Mouse (Mus musculus): ENCODE data around the gene Nav2. TPM values are rescaled to one million over a fixed set of nuclear protein-coding genes. Genes with fewer than 3 reads are reported as not detected.
A peak's percentile ranks its signal among the peaks of the same experiment; 100 is the strongest.

The Nav2 gene
- 0.01 and 0.23 TPM in 2 replicates for polyA plus RNA-seq (2012)

DNA sequence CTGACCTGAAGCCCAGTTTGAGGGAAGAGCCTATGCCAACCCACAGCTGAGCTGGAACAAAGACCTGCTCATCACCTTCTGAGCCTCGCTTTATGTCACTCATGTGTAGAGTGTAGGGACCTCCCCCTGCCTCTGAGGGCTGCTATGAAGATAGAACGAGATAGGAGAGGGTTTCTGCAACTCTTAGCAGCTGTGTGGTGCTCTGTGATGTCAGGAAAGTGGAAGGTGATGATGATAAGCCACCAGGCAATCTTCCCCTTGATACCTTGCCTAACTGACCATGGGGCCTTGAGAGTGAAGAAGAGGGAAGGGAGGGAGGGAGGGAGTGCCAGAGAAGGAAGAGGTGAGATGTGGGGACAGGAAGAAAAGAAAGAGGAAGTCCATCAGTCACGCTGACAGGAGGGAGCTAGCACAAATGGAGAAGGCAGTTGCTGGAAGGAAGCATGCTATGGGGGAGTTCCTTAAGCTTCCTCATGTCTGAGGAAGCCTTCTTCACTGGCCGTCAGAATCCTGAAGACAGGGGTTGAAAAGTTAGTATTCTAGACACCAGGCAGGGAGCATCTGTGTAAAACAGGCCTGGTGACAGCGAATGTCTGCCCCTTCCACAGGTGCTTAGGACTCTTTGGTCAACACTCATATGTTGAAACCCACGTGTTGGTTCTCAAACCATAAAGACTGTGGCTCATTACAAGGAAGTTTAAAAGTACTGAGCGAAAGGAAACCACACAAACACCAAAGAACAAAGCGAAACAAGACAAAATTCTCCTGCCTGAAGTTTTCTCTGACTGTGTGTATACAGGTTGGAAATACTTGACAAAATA lies at the start of gene Nav2:
Gene Nav2, plus strand, starts transcription at position 196 of the 821 bp plus-strand sequence.
- peak; percentile 87 for TF ChIP-seq GATA1 (IDR thresholded peaks at IDR 0.05; ENCODE audit: low read length)

DNA sequence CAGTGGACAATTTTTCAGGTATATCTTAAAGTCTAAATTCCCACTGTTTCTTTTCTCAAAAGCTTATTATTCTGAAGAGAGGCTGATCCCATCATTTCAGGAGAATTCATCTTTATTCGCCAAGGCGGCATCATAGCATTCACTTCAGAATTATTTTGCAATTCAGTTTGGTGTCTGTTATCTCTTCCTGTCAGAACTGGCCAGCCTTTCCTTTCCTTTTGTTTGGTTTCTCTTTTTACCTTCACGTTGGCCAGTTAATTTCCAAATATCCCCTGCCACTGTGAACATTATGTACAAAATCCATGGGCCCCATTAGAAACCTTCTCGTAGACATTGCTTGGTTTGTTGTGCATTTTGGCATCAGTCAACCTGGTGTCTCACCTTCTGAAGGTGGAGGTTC lies 49.2 kb upstream of the Nav2 start:
- TF ChIP-seq GATA1 (IDR thresholded peaks at IDR 0.05; ENCODE audit: low read length): no peak

DNA sequence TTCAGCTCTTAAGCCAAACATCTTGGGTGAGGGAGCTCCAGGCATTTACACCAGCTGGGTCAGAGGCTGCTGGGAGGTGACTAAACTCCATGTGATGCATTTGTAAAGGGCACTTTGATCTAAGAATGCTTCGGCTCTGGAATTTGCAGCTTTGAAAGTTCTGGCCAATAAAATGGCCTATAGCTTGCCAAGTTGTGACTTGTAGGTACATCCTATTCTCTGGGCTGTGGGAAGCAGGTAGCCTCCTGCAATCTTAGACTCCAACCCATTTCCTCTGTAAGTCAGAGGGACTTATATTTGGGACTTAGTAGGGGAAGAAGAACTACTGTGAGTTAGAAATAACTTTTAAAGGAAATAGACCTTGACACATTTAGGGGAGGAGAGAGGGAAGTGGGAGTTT lies 47.6 kb upstream of the Nav2 start:
- TF ChIP-seq GATA1 (IDR thresholded peaks at IDR 0.05; ENCODE audit: low read length): no peak

DNA sequence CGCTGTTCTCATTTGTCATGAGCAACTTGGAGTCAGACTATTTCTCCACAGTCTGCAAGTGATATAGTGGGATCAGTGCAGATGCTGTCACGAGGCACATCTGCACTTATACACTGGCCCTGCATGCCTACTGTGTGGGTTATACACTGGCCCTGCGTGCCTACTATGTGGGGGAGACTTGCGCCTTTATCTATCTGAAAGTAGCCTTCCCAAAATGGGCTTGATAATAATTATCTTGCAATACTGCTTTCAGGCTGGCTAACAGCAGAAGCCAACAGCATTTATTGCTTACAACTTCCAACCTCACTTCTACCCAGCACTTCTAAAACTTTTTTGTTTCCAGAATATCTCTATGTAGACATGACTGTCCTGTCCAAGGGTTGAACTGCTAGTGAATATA lies 46.7 kb upstream of the Nav2 start:
- TF ChIP-seq GATA1 (IDR thresholded peaks at IDR 0.05; ENCODE audit: low read length): no peak

DNA sequence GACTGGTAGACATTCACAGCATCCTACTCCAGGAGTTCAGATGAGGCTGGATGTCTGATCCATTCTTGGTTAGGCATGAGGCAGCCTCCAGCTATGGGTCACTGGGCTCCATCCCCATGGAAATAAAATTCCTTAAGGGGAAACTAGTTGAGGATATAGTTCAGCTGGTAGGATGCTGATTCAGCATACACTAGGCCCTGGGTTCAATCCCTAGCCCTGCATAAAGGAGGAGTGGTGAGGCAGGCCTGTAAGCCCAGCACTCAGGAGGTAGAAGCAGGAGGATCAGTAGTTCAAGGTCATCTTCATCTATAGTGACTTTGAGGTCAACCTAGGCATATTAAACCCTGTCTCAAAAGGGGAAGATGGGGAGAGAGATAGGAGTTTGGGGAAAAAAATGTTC lies 44.3 kb upstream of the Nav2 start:
- TF ChIP-seq GATA1 (IDR thresholded peaks at IDR 0.05; ENCODE audit: low read length): no peak

DNA sequence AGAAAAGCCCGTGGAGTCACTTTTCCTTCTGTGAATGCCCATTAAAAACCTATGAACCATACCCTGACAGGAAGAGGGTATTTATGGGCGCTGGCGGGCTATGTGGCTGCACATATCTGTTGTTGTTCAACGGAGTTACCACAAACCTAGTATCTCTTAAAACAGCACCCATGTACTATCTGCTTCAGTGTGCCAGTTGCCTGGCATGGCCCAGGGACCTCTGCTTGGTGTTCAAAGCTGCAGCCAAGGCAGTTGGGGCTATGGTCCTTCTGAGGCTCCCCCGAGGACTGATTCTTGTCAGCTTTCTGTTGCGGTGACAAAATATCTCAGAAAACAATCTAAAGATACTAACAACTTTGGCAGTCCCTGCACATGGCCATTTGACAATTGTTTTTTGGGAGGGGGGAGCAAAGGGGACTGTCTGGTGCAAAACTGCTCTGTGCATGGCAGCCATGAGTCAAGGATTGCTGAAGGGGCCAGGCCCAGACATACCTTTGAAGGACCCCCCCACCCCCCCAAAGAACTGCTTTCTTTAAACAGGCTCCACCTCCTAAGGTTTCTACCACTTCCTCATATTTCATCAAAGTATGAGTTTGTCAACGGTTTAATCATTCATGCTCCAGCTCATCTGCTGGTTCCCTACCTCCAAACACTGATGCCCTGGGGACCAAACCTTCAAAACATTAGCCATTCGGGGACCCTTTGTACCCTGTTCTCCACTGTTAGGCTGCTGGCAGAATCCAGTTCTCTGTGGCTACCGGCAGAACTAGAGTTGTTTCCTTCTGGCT lies 43.7 kb upstream of the Nav2 start:
- TF ChIP-seq GATA1 (IDR thresholded peaks at IDR 0.05; ENCODE audit: low read length): no peak

DNA sequence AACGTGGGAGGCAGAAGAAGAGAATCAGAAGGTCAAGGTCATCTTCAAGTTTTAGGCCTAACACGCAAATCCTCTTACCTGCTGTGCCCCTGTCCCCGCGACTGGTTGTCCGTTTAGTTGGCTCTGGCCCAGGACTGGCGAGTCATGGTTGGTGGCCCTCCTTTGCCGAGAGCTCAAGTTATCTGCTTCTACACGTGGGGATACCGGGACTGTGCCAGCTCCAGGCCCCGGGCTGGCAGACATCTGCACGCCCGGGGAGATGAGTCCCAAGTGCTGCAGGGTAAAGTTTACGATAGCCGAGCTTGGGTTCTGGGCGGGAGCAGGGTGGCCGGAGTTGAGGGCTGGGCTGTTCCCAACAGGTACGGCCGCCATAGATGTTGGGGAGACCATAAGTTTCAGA lies 40.9 kb upstream of the Nav2 start:
- TF ChIP-seq GATA1 (IDR thresholded peaks at IDR 0.05; ENCODE audit: low read length): no peak

DNA sequence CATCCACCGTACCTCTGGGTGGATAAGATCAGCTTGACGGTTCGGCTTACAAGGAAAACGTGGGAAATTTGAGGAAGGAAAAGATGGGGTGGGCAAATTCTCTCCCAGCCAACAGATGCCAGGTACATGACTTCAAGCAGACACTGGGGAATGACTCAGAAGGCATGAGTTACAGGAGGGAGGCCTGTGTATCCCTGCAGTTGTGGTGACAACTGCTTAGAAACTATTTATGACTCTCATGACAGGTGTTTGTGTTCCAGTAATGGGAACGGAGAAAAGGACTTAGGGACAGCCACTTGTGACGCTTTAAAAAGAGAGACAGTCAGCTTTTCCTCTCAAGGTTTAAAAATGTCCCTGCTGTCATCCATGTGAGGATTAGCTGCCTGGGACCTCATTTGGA lies 38.4 kb upstream of the Nav2 start:
- TF ChIP-seq GATA1 (IDR thresholded peaks at IDR 0.05; ENCODE audit: low read length): no peak

DNA sequence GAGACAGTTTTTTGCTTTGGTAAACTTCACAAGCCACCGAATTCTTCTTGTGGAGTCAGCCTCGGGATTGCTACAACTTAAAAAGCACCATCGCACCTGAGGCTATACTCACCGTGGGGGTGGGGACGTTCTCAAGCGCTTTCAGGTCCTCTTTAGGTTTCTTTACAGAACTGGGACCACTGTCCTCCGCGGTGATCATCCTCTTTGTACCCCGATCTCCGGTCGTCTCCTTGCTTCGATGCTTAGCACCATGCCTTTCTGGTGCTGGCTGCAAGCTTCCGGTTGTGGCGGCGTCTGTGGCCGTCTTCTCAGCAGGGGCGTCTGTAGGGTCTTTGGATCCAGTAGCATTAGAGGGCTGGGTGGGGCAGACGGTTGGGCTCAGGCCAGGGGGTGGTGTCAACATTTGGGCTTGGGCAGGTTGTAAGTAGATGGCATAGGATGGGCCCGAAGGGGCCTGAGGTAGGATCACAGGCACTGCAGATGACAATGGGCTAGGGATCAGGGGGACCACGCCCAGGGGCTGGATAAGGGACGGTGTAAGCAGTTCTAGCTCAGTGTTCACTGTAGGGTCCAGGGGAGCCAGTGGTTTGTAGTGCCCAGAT lies 37.8 kb upstream of the Nav2 start:
- no peak for TF ChIP-seq GATA1 (IDR thresholded peaks at IDR 0.05; ENCODE audit: low read length)

DNA sequence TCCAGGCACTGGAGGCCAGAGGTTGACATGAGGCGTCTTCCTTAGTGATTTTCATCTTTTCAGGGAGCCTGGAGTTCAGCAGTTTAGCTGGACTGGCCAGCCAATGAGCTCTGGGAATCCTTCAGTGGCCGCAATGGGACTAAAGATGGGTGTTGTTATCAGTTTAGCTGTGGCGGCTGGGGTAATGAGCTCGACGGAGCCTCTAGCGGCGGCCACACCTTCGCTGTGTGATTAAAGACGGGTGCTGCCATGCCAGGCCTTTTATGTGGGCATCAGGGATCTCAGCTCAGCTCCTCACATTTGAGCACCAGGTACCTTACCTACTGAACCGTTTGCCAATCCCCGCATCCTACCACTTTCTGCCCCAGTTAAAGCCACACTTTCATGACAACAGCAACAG lies 37.2 kb upstream of the Nav2 start:
- no peak for TF ChIP-seq GATA1 (IDR thresholded peaks at IDR 0.05; ENCODE audit: low read length)

DNA sequence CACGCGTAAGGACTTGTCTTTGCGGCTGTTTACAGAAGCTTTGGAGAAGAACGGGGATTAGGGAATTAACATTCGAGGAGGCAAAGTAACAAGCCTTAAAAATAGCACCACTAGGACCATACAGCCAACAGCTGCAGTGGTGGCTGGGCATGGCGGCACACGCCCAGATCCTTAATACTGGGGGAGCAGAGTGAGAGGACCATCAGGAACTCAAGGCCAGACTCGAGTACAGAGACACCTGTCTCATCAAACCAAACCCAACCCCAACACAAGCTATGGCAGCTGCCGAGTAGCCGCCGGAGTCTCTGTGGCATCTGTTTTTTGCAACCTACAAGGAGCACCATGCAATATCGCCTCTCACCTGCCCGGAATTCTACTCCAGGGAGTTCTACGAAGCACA lies 33.4 kb upstream of the Nav2 start:
- no peak for TF ChIP-seq GATA1 (IDR thresholded peaks at IDR 0.05; ENCODE audit: low read length)

DNA sequence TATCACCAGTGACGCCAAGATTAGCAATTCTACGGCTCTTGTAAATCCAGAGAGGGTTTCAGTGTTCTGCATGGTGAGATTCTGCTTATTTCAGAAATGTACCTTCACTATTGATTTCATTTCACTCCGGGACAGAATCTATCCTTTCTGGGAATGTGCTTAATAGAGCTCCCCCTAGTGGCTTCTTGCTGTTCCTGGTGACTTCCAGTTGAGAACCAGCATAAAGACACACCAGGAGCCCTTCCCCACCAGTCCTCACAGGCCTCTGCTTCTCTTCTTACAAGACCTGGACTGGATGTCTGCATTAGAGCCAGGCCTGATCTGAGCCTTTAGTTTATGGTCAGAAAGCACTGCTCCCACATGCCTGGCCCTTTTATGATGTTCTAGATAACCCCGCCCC lies 32.0 kb upstream of the Nav2 start:
- no peak for TF ChIP-seq GATA1 (IDR thresholded peaks at IDR 0.05; ENCODE audit: low read length)

DNA sequence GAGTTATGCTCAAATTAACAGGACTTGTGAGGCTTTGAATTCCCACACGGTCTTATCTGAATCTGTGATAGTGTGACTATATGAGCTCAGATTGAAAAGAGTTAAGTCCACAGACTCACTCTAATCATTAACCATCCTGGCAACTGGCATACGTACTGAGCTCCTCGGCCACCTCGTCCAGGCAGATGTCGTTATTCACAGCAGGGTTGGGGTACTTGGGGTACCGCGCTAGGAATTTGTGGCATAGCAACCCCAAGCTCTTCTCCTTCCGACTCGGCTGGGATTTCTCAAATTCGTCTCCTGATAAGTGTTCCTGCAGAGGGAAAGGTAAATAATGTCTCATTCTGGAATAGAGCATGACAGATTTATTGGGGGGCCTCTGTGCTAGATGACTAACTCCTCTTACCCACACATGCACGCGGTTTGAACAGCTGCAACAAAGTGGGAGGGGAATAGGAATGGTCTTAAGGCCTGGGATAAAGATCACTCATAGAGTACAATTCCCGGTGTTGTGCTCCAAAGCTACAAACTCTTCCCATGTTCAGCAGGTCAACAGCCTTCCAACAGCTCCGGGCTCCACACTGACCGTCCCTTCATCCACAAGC lies 30.6 kb upstream of the Nav2 start:
- TF ChIP-seq GATA1 (IDR thresholded peaks at IDR 0.05; ENCODE audit: low read length): no peak

DNA sequence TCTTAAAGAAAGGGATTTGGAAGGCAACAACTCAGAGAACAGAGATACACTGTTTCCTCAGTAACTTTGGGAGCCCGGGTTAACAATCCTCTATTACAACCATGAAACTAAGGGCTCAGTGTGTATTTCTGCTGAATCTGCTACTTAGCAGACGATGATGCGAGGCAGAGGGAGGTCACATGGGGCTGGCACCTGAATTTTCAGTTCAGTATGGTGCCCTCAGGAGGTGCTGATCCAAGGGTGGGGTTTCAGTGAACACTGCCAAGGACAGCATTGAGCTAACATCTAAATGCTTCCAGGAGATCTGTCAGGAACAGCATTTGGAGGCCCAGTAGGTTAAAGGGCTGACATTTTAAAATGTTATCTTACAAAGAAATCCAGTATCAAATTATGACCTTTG lies 28.9 kb upstream of the Nav2 start:
- TF ChIP-seq GATA1 (IDR thresholded peaks at IDR 0.05; ENCODE audit: low read length): no peak

DNA sequence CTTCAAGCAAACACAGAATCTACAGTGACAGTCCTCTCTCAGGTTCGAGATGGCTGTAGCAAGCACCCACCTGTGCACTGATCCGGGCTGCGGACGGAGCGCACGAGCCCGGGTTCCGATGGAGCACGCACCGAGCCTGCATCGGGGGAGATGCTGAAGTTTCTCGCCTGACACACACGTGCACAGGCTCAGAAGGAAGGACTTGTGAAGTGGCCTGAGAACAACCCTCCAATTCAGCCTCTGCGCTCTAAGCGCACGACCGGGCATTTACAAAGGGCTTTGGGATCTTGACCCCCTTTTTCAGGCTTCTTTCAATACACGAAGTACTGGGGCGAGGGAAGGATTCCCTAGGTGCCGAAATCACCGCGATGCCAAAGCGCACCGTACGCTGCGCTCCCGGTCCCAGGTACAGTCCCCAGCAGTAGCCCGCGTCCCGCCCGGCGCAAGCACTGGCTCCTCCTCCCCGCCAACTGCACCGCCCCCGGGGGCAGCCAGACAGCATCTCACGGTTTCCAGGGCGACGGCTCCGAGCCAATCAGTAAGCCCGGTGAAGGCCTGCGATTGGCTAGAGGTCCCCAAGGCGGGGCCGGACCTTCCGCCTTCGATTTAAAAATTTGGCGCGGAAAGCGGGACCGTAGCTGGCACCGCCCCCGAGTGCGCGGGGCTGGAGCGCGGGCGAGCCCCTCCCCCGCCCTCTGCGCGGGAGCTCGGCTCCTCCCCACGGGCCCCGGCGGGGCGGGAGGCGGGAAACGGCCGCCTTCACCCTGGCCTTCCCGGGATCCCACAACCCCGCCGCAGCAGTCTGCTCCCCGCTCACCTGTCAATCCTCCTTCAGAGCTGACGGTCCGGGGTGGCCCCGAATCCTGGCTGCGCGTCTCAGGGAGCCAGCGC lies 27.7 kb upstream of the Nav2 start:
- no peak for TF ChIP-seq GATA1 (IDR thresholded peaks at IDR 0.05; ENCODE audit: low read length)

All from G1E-ER4 (cell line).